Mouse (Mus musculus) neural tube, embryonic 11.5 days (tissue): Measurements from ENCODE around the gene Palld. TPM values are rescaled to one million over a fixed set of nuclear protein-coding genes. Genes with fewer than 3 reads are reported as not detected.

Source experiments
- ATAC-seq: fragments of 200-750 bp; cut with Nextera tagmentation; 2 replicates; pipeline ENCODE4 v1.8.0; 2017; ENCODE audit warnings: moderate number of reproducible peaks, mild to moderate bottlenecking, moderate TSS enrichment, moderate library complexity; ENCODE audit not compliant: insufficient read depth, low FRiP score, low TSS enrichment
- DNase-seq: peaks from one replicate; pipeline ENCODE4 v3.0.0-alpha.2; 2015; ENCODE audit warnings: low spot score
- H3K27ac ChIP-seq: fragments of 300-500 bp; sonication (generic); 2 replicates; pipeline ENCODE4 v1.5.1; 2014; ENCODE audit warnings: low read depth, mild to moderate bottlenecking, low read length
- H3K27me3 ChIP-seq: fragments of 300-500 bp; sonication (generic); 2 replicates; pipeline ENCODE4 v1.6.1; 2014; ENCODE audit warnings: mild to moderate bottlenecking, low read length, mixed read lengths; ENCODE audit not compliant: control insufficient read depth, insufficient read depth
- H3K36me3 ChIP-seq: fragments of 300-500 bp; sonication (generic); 2 replicates; pipeline ENCODE4 v1.6.1; 2014; ENCODE audit warnings: mild to moderate bottlenecking, low read length, moderate library complexity, mixed read lengths; ENCODE audit not compliant: control insufficient read depth, insufficient read depth
- H3K4me1 ChIP-seq: fragments of 300-500 bp; sonication (generic); 2 replicates; pipeline ENCODE4 v1.6.1; 2014; ENCODE audit warnings: low read length, mixed read lengths; ENCODE audit not compliant: control insufficient read depth, insufficient read depth
- H3K4me2 ChIP-seq: fragments of 300-500 bp; sonication (generic); 2 replicates; pipeline ENCODE4 v1.6.1; 2014; ENCODE audit warnings: low read depth, mild to moderate bottlenecking, moderate library complexity
- H3K4me3 ChIP-seq: fragments of 300-500 bp; sonication (generic); 2 replicates; pipeline ENCODE4 v1.5.1; 2014; ENCODE audit warnings: low read depth, low read length
- H3K9ac ChIP-seq: fragments of 300-500 bp; sonication (generic); 2 replicates; pipeline ENCODE4 v1.6.1; 2014; ENCODE audit warnings: mild to moderate bottlenecking, low read length
- H3K9me3 ChIP-seq: fragments of 300-500 bp; sonication (generic); 2 replicates; pipeline ENCODE4 v1.6.1; 2016; ENCODE audit warnings: low read length; ENCODE audit not compliant: control insufficient read depth
- WGBS: fragments of 180-500 bp; shearing (Covaris S2); extraction: QIAGEN DNeasy Blood & Tissue Kit; methylation state at CpG from one replicate; pipeline ENCODE4 v1.1.7; 2014; 5-methylcytosine and 5-hydroxymethylcytosine counted together
- polyA plus RNA-seq: library from polyadenylated mRNA; unstranded; fragments of >200 nt; fragmentation: Nextera tagmentation; extraction: Ambion mirVana; gene quantifications from 2 replicates; pipeline ENCODE4 v1.2.1, GENCODE M21; 2014

The Palld gene
- polyA plus RNA-seq, 1 experiment from 2014 or later: 54.7 TPM

- 81% methylated on average over 2 of the region's 2 CpGs for WGBS
- no peak for DNase-seq
These were observed 203.5 kb downstream of the Palld start for GRCm38 (mm10) chr8:61698959-61699358.

GRCm38 (mm10) chr8:61697728-61698385 lies 204.6 kb downstream of the Palld start:
- 80% methylated on average over 7 of the region's 7 CpGs for whole genome bisulfite sequencing
- DNase-seq: no peak
- no peak overlapping the region for H3K4me2 ChIP-seq

More at GRCm38 (mm10) chr8:61698959-61699358, 203.5 kb downstream of the Palld start:
- Histone ChIP-seq H3K27me3 (no peaks in the 10 kb centered on the region), H3K4me3 (no peak overlapping the region), H3K36me3 (no peaks in the 10 kb centered on the region), H3K9ac (no peak overlapping the region), H3K27ac (no peak overlapping the region), H3K4me1 (peaks cover 6% of the 10 kb centered on the region; the same call in 1 of the 2 replicates), H3K9me3 (no peaks in the 10 kb centered on the region), H3K4me2 (no peak overlapping the region)
- ATAC-seq: no peak

GRCm38 (mm10) chr8:61696846-61697455 lies 205.5 kb downstream of the Palld start:
- DNase-seq (no peak), ATAC-seq (no peak)
- H3K9ac ChIP-seq: no peak overlapping the region
- H3K36me3 ChIP-seq: no peaks in the 10 kb centered on the region
- no peak overlapping the region for H3K27ac ChIP-seq
- H3K4me1 ChIP-seq: peaks cover 4% of the 10 kb centered on the region; the same call in 1 of the 2 replicates
- H3K4me3 ChIP-seq: no peak overlapping the region
- no peaks in the 10 kb centered on the region for H3K27me3 ChIP-seq
- WGBS: 93% methylated on average over 2 of the region's 2 CpGs
- no peaks in the 10 kb centered on the region for H3K9me3 ChIP-seq
- no peak overlapping the region for H3K4me2 ChIP-seq

More at GRCm38 (mm10) chr8:61697728-61698385, 204.6 kb downstream of the Palld start:
- H3K27ac ChIP-seq: no peak overlapping the region
- ATAC-seq: no peak
- no peak overlapping the region for H3K4me3 ChIP-seq
- H3K9me3 ChIP-seq: no peaks in the 10 kb centered on the region
- H3K4me1 ChIP-seq: peaks cover 4% of the 10 kb centered on the region; the same call in 1 of the 2 replicates
- no peaks in the 10 kb centered on the region for H3K27me3 ChIP-seq
- no peak overlapping the region for H3K9ac ChIP-seq
- H3K36me3 ChIP-seq: no peaks in the 10 kb centered on the region

GRCm38 (mm10) chr8:61695416-61695815 lies 207.1 kb downstream of the Palld start:
- H3K27me3 ChIP-seq: no peaks in the 10 kb centered on the region
- no peaks in the 10 kb centered on the region for H3K36me3 ChIP-seq
- no peak overlapping the region for H3K27ac ChIP-seq
- WGBS: 20% methylated on average over 1 of the region's 1 CpGs
- H3K9ac ChIP-seq: no peak overlapping the region
- H3K4me1 ChIP-seq: no peaks in the 10 kb centered on the region
- no peak overlapping the region for H3K4me2 ChIP-seq
- H3K4me3 ChIP-seq: no peak overlapping the region
- no peak for DNase-seq
- H3K9me3 ChIP-seq: no peaks in the 10 kb centered on the region
- no peak for ATAC-seq

GRCm38 (mm10) chr8:61692866-61693265 lies 209.6 kb downstream of the Palld start:
- no peak for DNase-seq
- Histone ChIP-seq H3K4me3 (no peak overlapping the region), H3K27ac (no peak overlapping the region), H3K27me3 (no peaks in the 10 kb centered on the region), H3K4me2 (no peak overlapping the region), H3K4me1 (no peaks in the 10 kb centered on the region), H3K36me3 (no peaks in the 10 kb centered on the region), H3K9me3 (no peaks in the 10 kb centered on the region), H3K9ac (no peak overlapping the region)
- whole genome bisulfite sequencing: 68% methylated on average over 4 of the region's 4 CpGs
- no peak for ATAC-seq

GRCm38 (mm10) chr8:61692129-61692528 lies 210.4 kb downstream of the Palld start:
- Histone ChIP-seq H3K27ac (no peak overlapping the region), H3K9me3 (no peaks in the 10 kb centered on the region), H3K4me2 (no peak overlapping the region), H3K27me3 (no peaks in the 10 kb centered on the region), H3K4me3 (no peak overlapping the region), H3K36me3 (no peaks in the 10 kb centered on the region), H3K9ac (no peak overlapping the region), H3K4me1 (no peaks in the 10 kb centered on the region)
- ATAC-seq (no peak), DNase-seq (no peak)
- WGBS: 83% methylated on average over 3 of the region's 3 CpGs

GRCm38 (mm10) chr8:61691391-61691790 lies 211.1 kb downstream of the Palld start:
- Histone ChIP-seq H3K4me2 (no peak overlapping the region), H3K4me3 (no peak overlapping the region), H3K27me3 (no peaks in the 10 kb centered on the region), H3K9ac (no peak overlapping the region), H3K27ac (no peak overlapping the region), H3K36me3 (no peaks in the 10 kb centered on the region), H3K9me3 (no peaks in the 10 kb centered on the region), H3K4me1 (no peaks in the 10 kb centered on the region)
- no peak for DNase-seq
- ATAC-seq: no peak
- 48% methylated on average over 1 of the region's 1 CpGs for WGBS

- H3K4me1 ChIP-seq: no peaks in the 10 kb centered on the region
- H3K36me3 ChIP-seq: no peaks in the 10 kb centered on the region
- H3K4me3 ChIP-seq: no peak overlapping the region
- H3K27me3 ChIP-seq: no peaks in the 10 kb centered on the region
- H3K9me3 ChIP-seq: no peaks in the 10 kb centered on the region
- DNase-seq: no peak
- no peak overlapping the region for H3K9ac ChIP-seq
- no peak for ATAC-seq
- no peak overlapping the region for H3K27ac ChIP-seq
- 81% methylated on average over 4 of the region's 4 CpGs for WGBS
- H3K4me2 ChIP-seq: no peak overlapping the region
These were observed 215.4 kb downstream of the Palld start for GRCm38 (mm10) chr8:61687071-61687470.

GRCm38 (mm10) chr8:61686340-61686739 lies 216.2 kb downstream of the Palld start:
- H3K4me2 ChIP-seq: no peak overlapping the region
- H3K4me3 ChIP-seq: no peak overlapping the region
- H3K9me3 ChIP-seq: no peaks in the 10 kb centered on the region
- ATAC-seq (no peak), DNase-seq (no peak)
- H3K4me1 ChIP-seq: no peaks in the 10 kb centered on the region
- no peak overlapping the region for H3K9ac ChIP-seq
- no peak overlapping the region for H3K27ac ChIP-seq
- no peaks in the 10 kb centered on the region for H3K36me3 ChIP-seq
- no peaks in the 10 kb centered on the region for H3K27me3 ChIP-seq
